Mouse (Mus musculus): Measurements from ENCODE around the gene Gm11007. TPM values are rescaled to one million over a fixed set of nuclear protein-coding genes. Genes with fewer than 3 reads are reported as not detected.
"Not testable (repeated sequence)": the region's sequence is repeated elsewhere in the genome, so short reads cannot be mapped to it uniquely, and the experiment has no call there.

Gm11007 gene
- not detected in 2 replicates for polyA plus RNA-seq (2016; fragmentation: Nextera tagmentation; extraction: Ambion mirVana)

- not testable (repeated sequence) for ATAC-seq (ENCODE audit: insufficient number of reproducible peaks, low FRiP score); H3K36me3 ChIP-seq; H3K4me3 ChIP-seq; H3K9me3 ChIP-seq (replicated peaks); H3K4me1 ChIP-seq (replicated peaks); H3K9ac ChIP-seq; H3K27me3 ChIP-seq (replicated peaks); H3K27ac ChIP-seq (ENCODE audit: poor library complexity, severe bottlenecking); H3K4me2 ChIP-seq
- WGBS: no CpG with 5 or more reads among the region's 2 CpGs
Observed at GRCm38 (mm10) chr2:175643678-175644077, at the start of gene Gm11007. Gm11007 (plus strand) TSS chr2:175643978.

Other genes with a start within 250 kb of the Gm11007 start
- 6.8 and 10.6 TPM in 2 replicates for gene Gm4724, start 208.2 kb upstream of the Gm11007 start, polyA plus RNA-seq (2016; fragmentation: Nextera tagmentation; extraction: Ambion mirVana)
- gene Zfp965, start 174.0 kb upstream of the Gm11007 start, polyA plus RNA-seq (2016; fragmentation: Nextera tagmentation; extraction: Ambion mirVana): 7.7 and 8.3 TPM in 2 replicates
- gene Zfp969, start 59.7 kb downstream of the Gm11007 start, polyA plus RNA-seq (2016; fragmentation: Nextera tagmentation; extraction: Ambion mirVana): 9.8 and 10.8 TPM in 2 replicates
- not detected in 2 replicates for gene Gm2007, start 97.6 kb downstream of the Gm11007 start, polyA plus RNA-seq (2016; fragmentation: Nextera tagmentation; extraction: Ambion mirVana)
- gene Gm14288, start 157.1 kb downstream of the Gm11007 start, polyA plus RNA-seq (2016; fragmentation: Nextera tagmentation; extraction: Ambion mirVana): 3.3 and 5.0 TPM in 2 replicates
- gene Gm6710, start 225.2 kb downstream of the Gm11007 start, polyA plus RNA-seq (2016; fragmentation: Nextera tagmentation; extraction: Ambion mirVana): 16.2 and 18.6 TPM in 2 replicates

All from heart, embryonic 12.5 days (tissue).